Mouse (Mus musculus) embryonic facial prominence, embryonic 15.5 days (tissue): ENCODE results near the gene Gm10491. TPM values are rescaled to one million over a fixed set of nuclear protein-coding genes. Genes with fewer than 3 reads are reported as not detected.

Source experiments
- polyA plus RNA-seq: library from polyadenylated mRNA; unstranded; fragments of >200 nt; fragmentation: Nextera tagmentation; extraction: Ambion mirVana; gene quantifications from 2 replicates; pipeline ENCODE4 v1.2.1, GENCODE M21; 2015

The Gm10491 gene
- polyA plus RNA-seq, 1 experiment from 2014 or later = not detected

Other genes starting within 250 kb of the Gm10491 start
- 171 and 180 TPM in 2 replicates for gene Plp2, start 236.4 kb downstream of the Gm10491 start, polyA plus RNA-seq
- gene Magix, start 226.6 kb downstream of the Gm10491 start, polyA plus RNA-seq = 0.46 and 0.48 TPM in 2 replicates
- gene Gpkow, start 210.7 kb downstream of the Gm10491 start, polyA plus RNA-seq = 37.4 and 37.9 TPM in 2 replicates
- gene Wdr45, start 193.5 kb downstream of the Gm10491 start, polyA plus RNA-seq = 40.6 and 48.0 TPM in 2 replicates
- gene Gm45208, start 185.6 kb downstream of the Gm10491 start, polyA plus RNA-seq = 0.44 and 0.66 TPM in 2 replicates
- gene Praf2, start 179.4 kb downstream of the Gm10491 start, polyA plus RNA-seq = 73.5 and 74.7 TPM in 2 replicates
- 17.2 and 22.1 TPM in 2 replicates for gene Ccdc120, start 156.9 kb downstream of the Gm10491 start, polyA plus RNA-seq
- 32.8 and 35.9 TPM in 2 replicates for gene Tfe3, start 145.3 kb downstream of the Gm10491 start, polyA plus RNA-seq
- gene Gripap1, start 118.1 kb downstream of the Gm10491 start, polyA plus RNA-seq = 46.2 and 46.7 TPM in 2 replicates
- 1.8 and 1.9 TPM in 2 replicates for gene Kcnd1, start 85.5 kb downstream of the Gm10491 start, polyA plus RNA-seq
- 51.3 and 53.9 TPM in 2 replicates for gene Otud5, start 66.5 kb downstream of the Gm10491 start, polyA plus RNA-seq
- 9.8 and 14.2 TPM in 2 replicates for gene Pim2, start 29.6 kb downstream of the Gm10491 start, polyA plus RNA-seq
- 55.0 and 55.5 TPM in 2 replicates for gene Slc35a2, start 23.8 kb downstream of the Gm10491 start, polyA plus RNA-seq
- 125 and 126 TPM in 2 replicates for gene Pqbp1, start 8.6 kb downstream of the Gm10491 start, polyA plus RNA-seq
- gene Timm17b, start 8.5 kb downstream of the Gm10491 start, polyA plus RNA-seq = 158 and 169 TPM in 2 replicates
- not detected in 2 replicates for gene Gm10490, start 1.7 kb upstream of the Gm10491 start, polyA plus RNA-seq
- gene Pcsk1n, start 12.0 kb upstream of the Gm10491 start, polyA plus RNA-seq = 1.7 and 2.7 TPM in 2 replicates
- gene Eras, start 20.8 kb upstream of the Gm10491 start, polyA plus RNA-seq = not detected in 2 replicates
- gene Hdac6, start 40.1 kb upstream of the Gm10491 start, polyA plus RNA-seq = 26.3 and 27.5 TPM in 2 replicates
- 1.7 and 1.9 TPM in 2 replicates for gene Gata1, start 70.2 kb upstream of the Gm10491 start, polyA plus RNA-seq
- not detected in 2 replicates for gene Glod5, start 110.7 kb upstream of the Gm10491 start, polyA plus RNA-seq
- 45.5 and 51.5 TPM in 2 replicates for gene Suv39h1, start 166.9 kb upstream of the Gm10491 start, polyA plus RNA-seq
- 0.71 and 0.91 TPM in 2 replicates for gene Was, start 182.7 kb upstream of the Gm10491 start, polyA plus RNA-seq
- 28.1 and 30.7 TPM in 2 replicates for gene Wdr13, start 225.1 kb upstream of the Gm10491 start, polyA plus RNA-seq
- gene Rbm3, start 238.0 kb upstream of the Gm10491 start, polyA plus RNA-seq = 390 and 425 TPM in 2 replicates